Mouse (Mus musculus) cerebellum, adult 11-12 months (tissue): ENCODE measurements around the gene Mmd2.

Experiments used
- DNase-seq: peaks from one replicate; pipeline ENCODE4 v3.0.0; 2022

Gene Mmd2

DNA sequence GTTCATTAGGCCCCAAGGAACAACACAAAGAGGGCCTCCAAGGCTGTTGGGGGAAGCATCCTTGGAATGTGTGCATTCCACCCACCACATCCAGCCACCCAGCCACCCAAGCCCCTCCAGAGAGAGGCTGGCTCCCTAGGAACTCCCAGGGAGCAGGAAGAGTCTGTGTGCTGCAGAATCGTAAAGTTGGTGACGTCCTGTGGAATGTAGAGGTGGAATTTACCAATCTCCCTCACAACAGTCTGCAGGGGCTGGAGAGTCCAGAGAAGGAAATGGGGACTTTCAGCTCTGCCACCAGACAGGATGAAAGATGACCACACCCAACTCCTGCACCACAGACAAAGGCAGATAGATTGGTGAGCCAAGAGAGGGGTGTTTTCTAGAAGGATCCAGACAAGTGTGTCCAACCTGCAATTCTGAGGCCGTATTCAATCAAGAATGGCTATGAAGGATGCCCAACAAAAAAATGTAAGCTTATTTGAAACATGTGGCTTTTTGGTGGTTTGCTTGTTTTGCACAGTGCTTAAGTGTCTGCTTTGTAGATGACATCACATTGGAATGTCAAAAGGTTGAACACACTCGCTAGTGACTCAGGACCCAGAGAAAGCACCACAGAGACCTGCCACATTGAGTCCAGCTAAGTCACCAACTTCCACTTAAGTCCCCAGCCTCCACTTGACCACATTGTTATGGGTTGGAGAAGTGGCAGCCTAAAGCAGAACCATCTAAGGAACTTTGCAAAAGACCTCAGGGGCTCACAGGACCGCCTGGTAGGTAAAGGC, 63.4 kb downstream of the Mmd2 start:
- no peak for DNase-seq

DNA sequence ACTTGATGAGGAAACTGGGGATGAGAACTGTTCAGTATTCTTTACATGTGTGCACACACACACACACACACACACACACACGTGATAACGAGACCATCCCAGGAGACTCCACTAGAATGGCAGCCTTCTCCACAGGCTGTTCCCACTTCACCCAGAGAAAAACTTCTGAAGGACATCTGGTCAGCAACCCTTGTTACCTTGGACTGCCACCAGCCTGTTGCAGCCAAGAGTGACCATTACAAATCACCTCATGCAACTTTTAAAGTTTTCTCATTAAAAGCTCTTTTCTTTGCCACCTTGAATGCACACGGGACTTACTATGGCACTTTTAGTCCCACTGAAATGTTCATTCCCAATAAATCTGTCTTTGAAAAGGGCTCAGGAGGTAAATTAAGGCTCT, 71.3 kb downstream of the Mmd2 start:
- DNase-seq: no peak

DNA sequence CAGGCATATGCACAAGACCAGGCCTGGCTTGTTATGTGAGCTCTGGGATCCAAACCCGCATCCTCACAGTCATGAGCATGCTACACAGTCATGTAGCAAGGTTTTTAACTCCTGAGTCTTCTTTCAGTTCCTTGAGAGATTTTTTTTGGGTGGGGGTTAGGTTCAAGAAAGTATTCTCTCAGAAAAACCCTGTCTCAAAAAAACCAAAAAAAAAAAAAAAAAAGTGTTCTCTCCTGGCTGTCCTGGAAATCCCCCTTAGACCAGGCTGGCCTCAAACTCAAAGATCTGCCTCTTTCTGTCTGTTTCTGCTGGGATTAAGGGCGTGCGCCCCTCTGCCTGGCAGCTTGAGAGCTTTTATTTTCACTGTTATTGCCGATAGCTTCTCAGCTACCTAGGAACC, 73.2 kb downstream of the Mmd2 start:
- no peak for DNase-seq

DNA sequence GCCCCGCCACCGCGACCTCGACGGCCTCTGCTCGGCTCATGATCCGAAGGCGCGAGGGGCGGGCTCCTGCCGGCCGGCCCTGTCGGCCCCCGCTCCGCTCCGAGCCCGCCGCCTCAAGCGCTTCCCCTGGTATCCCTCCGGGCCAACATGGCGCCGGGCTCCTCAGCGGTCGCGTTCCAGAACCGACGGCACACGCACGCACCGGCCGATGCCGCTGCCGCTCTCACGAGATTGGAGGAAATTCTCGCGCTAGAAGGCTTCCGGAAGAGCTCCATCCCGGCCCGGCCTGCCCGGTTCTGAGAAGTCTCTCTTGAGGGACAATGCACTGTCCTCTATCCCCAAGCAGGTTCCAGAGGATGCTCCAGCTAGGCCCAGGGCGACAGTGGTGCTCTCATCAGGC, 78.7 kb downstream of the Mmd2 start, which contains the start of gene Papolb:
TSS of gene Papolb (minus strand) at position 162 of the 400 bp plus-strand sequence.
- DNase-seq: no peak

DNA sequence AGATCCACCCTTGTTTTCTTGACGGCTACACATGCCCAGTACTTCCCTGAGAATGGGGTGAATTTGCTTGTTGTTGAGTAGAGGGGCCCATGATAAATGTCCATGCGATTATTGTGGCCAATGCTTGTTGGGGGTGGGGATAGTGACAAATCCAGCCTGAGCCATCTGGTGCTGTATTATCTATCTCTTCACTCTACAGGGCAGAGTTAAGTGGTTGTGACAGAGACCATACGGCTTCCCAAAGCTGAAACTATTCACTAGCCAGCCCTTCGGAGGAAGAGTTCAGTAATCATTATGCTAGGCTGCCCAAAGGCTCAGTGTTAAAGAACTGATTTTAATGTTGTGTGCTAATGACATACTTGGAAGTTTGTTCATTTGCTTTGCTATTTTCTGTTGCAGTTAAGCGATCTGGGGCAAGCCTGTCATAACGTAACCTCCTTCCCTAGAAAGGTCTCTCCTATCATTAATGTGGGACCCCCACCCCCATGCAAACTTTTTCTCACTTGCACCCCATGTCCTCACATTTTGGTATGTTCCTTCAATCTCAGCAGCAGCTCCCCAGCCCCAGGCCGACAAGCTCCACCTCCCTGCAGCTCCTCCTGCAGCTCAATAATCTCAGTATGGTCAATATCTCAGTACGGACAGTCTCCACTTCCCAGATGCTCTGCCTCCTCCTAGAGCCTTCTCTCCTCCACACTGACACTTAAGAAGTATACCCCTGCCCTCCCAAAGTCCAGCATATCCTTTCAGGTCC, 83.7 kb downstream of the Mmd2 start:
- peak; percentile 40 for DNase-seq

DNA sequence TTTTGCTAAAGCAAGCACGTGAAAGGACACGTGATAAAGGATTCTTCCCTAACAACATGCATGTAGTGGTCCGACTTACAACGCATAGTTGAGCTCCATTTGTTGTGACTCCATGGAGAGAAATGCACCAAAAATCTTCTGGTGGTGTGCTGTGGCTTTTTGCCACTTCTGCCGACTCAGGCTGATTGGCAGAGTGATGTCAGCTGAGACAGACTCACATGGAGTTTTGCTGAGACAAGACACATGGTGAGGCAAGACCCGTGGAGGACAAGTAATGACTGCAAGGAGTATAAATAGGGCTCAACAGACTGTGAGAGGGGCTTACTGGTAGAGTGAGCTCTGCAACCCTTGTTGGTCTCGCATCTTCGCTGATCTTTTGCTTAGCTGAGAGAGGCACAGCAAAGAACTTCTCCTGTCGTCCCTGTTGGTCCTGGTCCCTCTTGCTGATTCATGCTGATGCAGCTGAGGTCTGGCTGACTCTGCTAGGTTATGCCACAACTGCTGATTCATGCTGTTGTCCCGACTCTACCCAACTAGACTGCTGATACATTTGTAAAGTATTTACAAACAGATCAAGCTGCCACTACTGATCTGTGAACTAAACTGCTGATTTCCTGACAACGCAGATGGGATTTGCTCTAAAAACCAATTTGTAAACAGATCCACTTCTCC, 87.3 kb downstream of the Mmd2 start:
- no peak for DNase-seq

DNA sequence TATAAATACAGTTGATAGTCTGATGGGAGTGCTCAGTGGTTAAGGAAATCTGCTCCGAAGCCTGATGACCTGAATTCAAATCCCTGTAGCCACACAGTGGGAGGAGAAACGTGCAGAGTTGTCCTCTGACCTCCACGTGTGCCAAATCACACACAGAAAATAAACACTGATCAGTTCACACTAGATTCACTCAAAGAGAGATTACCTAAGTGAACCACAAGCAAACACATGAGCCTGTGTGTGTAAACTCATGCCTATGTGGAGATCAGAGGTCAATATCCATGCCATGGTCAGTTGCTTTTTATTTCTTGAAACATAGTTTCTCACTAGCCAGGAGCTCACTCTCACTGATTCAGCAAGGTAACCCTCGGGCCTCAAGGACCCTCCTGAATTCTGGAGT, 88.2 kb downstream of the Mmd2 start:
- DNase-seq: no peak

DNA sequence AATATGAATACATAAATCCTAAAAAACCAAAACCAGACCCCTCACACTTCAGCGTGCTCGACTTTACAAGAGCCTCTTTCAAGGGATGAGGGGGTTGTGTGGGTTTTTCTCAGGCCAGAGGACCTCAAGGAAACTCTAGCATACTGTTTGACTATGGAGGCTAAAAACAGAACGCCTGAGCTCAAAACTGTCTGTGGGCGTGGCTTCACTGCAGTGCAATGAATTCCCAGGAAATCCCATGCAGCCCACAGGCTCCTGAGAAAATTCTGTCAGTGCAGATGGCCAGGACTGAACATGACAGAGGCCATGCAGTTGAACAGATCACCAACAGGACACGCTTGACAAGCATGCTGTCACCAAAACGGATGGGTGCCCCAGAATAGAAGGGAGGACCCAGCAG, 89.6 kb downstream of the Mmd2 start:
- DNase-seq: no peak
